Mouse (Mus musculus): Measurements from ENCODE around the gene Col9a1. TPM values are rescaled to one million over a fixed set of nuclear protein-coding genes. Genes with fewer than 3 reads are reported as not detected.

The Col9a1 gene
- polyA plus RNA-seq, 1 experiment from 2014 or later: 1.8 TPM

- no peak for ATAC-seq
- 56% methylated on average over 12 of the region's 12 CpGs for WGBS
- Histone ChIP-seq H3K9ac (ENCODE audit: low read depth, low read length) (no peak overlapping the region), H3K27ac (ENCODE audit: low read depth, low read length) (no peak overlapping the region), H3K4me2 (ENCODE audit: low read length) (no peak overlapping the region), H3K36me3 (ENCODE audit: control insufficient read depth, insufficient read depth, low read length) (no peaks in the 10 kb centered on the region), H3K27me3 (replicated peaks; ENCODE audit: control insufficient read depth, insufficient read depth, low read length) (no peaks in the 10 kb centered on the region), H3K4me3 (ENCODE audit: low read length) (no peak overlapping the region), H3K9me3 (ENCODE audit: control insufficient read depth, low read length) (no peaks in the 10 kb centered on the region), H3K4me1 (ENCODE audit: control insufficient read depth, insufficient read depth, low read depth, low read length) (no peaks in the 10 kb centered on the region)
Measured at GRCm38 (mm10) chr1:24195070-24195840, 17.8 kb downstream of the Col9a1 start.

GRCm38 (mm10) chr1:24195951-24196517 is 18.6 kb downstream of the Col9a1 start:
- H3K36me3 ChIP-seq (ENCODE audit: control insufficient read depth, insufficient read depth, low read length): no peaks in the 10 kb centered on the region
- no peaks in the 10 kb centered on the region for H3K27me3 ChIP-seq (replicated peaks; ENCODE audit: control insufficient read depth, insufficient read depth, low read length)
- no peak overlapping the region for H3K4me2 ChIP-seq (ENCODE audit: low read length)
- no peaks in the 10 kb centered on the region for H3K4me1 ChIP-seq (ENCODE audit: control insufficient read depth, insufficient read depth, low read depth, low read length)
- H3K27ac ChIP-seq (ENCODE audit: low read depth, low read length): no peak overlapping the region
- peak; percentile 52; the same call in 1 of the 2 replicates for ATAC-seq
- H3K9me3 ChIP-seq (ENCODE audit: control insufficient read depth, low read length): no peaks in the 10 kb centered on the region
- H3K9ac ChIP-seq (ENCODE audit: low read depth, low read length): no peak overlapping the region
- WGBS: 56% methylated on average over 3 of the region's 3 CpGs
- H3K4me3 ChIP-seq (ENCODE audit: low read length): no peak overlapping the region

GRCm38 (mm10) chr1:24211621-24212385 is 34.4 kb downstream of the Col9a1 start:
- 0 out of 2 replicates have a peak, but pooled peaks cover 2% of the 10 kb centered on the region for H3K9me3 ChIP-seq (ENCODE audit: control insufficient read depth, low read length)
- no peaks in the 10 kb centered on the region for H3K27me3 ChIP-seq (replicated peaks; ENCODE audit: control insufficient read depth, insufficient read depth, low read length)
- H3K9ac ChIP-seq (ENCODE audit: low read depth, low read length): no peak overlapping the region
- H3K36me3 ChIP-seq (ENCODE audit: control insufficient read depth, insufficient read depth, low read length): no peaks in the 10 kb centered on the region
- H3K4me1 ChIP-seq (ENCODE audit: control insufficient read depth, insufficient read depth, low read depth, low read length): no peaks in the 10 kb centered on the region
- ATAC-seq: no peak
- no peak overlapping the region for H3K4me3 ChIP-seq (ENCODE audit: low read length)
- H3K4me2 ChIP-seq (ENCODE audit: low read length): no peak overlapping the region
- 63% methylated on average over 9 of the region's 9 CpGs for WGBS
- no peak overlapping the region for H3K27ac ChIP-seq (ENCODE audit: low read depth, low read length)

- Histone ChIP-seq H3K27ac (ENCODE audit: low read depth, low read length) (no peak overlapping the region), H3K27me3 (replicated peaks; ENCODE audit: control insufficient read depth, insufficient read depth, low read length) (no peaks in the 10 kb centered on the region), H3K4me1 (ENCODE audit: control insufficient read depth, insufficient read depth, low read depth, low read length) (0 out of 2 replicates have a peak, but pooled peaks cover 3% of the 10 kb centered on the region), H3K9ac (ENCODE audit: low read depth, low read length) (no peak overlapping the region), H3K36me3 (ENCODE audit: control insufficient read depth, insufficient read depth, low read length) (no peaks in the 10 kb centered on the region), H3K4me3 (ENCODE audit: low read length) (no peak overlapping the region), H3K4me2 (ENCODE audit: low read length) (0 out of 2 replicates have a peak overlapping the region, but pooled peaks have one; percentile 2), H3K9me3 (ENCODE audit: control insufficient read depth, low read length) (no peaks in the 10 kb centered on the region)
- peak; percentile 84 for ATAC-seq
- 18% methylated on average over 6 of the region's 6 CpGs for WGBS
Measured at GRCm38 (mm10) chr1:24219041-24219440, 41.6 kb downstream of the Col9a1 start.

- H3K4me2 ChIP-seq (ENCODE audit: low read length): no peak overlapping the region
- H3K9ac ChIP-seq (ENCODE audit: low read depth, low read length): no peak overlapping the region
- H3K27me3 ChIP-seq (replicated peaks; ENCODE audit: control insufficient read depth, insufficient read depth, low read length): no peaks in the 10 kb centered on the region
- no peak overlapping the region for H3K27ac ChIP-seq (ENCODE audit: low read depth, low read length)
- no peaks in the 10 kb centered on the region for H3K9me3 ChIP-seq (ENCODE audit: control insufficient read depth, low read length)
- H3K4me3 ChIP-seq (ENCODE audit: low read length): no peak overlapping the region
- H3K36me3 ChIP-seq (ENCODE audit: control insufficient read depth, insufficient read depth, low read length): no peaks in the 10 kb centered on the region
- 0 out of 2 replicates have a peak, but pooled peaks cover 3% of the 10 kb centered on the region for H3K4me1 ChIP-seq (ENCODE audit: control insufficient read depth, insufficient read depth, low read depth, low read length)
- WGBS: 86% methylated on average over 2 of the region's 2 CpGs
- no peak for ATAC-seq
Measured at GRCm38 (mm10) chr1:24222231-24222630, 44.8 kb downstream of the Col9a1 start.

- WGBS: 72% methylated on average over 8 of the region's 8 CpGs
- Histone ChIP-seq H3K9ac (ENCODE audit: low read depth, low read length) (no peak overlapping the region), H3K4me3 (ENCODE audit: low read length) (no peak overlapping the region), H3K9me3 (ENCODE audit: control insufficient read depth, low read length) (no peaks in the 10 kb centered on the region), H3K36me3 (ENCODE audit: control insufficient read depth, insufficient read depth, low read length) (no peaks in the 10 kb centered on the region), H3K4me2 (ENCODE audit: low read length) (no peak overlapping the region), H3K27ac (ENCODE audit: low read depth, low read length) (no peak overlapping the region), H3K27me3 (replicated peaks; ENCODE audit: control insufficient read depth, insufficient read depth, low read length) (no peaks in the 10 kb centered on the region), H3K4me1 (ENCODE audit: control insufficient read depth, insufficient read depth, low read depth, low read length) (0 out of 2 replicates have a peak, but pooled peaks cover 3% of the 10 kb centered on the region)
- ATAC-seq: no peak
Measured at GRCm38 (mm10) chr1:24222981-24223612, 45.7 kb downstream of the Col9a1 start.

GRCm38 (mm10) chr1:24225825-24226526 is 48.6 kb downstream of the Col9a1 start:
- H3K4me3 ChIP-seq (ENCODE audit: low read length): no peak overlapping the region
- no peaks in the 10 kb centered on the region for H3K9me3 ChIP-seq (ENCODE audit: control insufficient read depth, low read length)
- ATAC-seq: peak; percentile 90
- H3K4me1 ChIP-seq (ENCODE audit: control insufficient read depth, insufficient read depth, low read depth, low read length): no peaks in the 10 kb centered on the region
- no peaks in the 10 kb centered on the region for H3K27me3 ChIP-seq (replicated peaks; ENCODE audit: control insufficient read depth, insufficient read depth, low read length)
- H3K9ac ChIP-seq (ENCODE audit: low read depth, low read length): no peak overlapping the region
- no peak overlapping the region for H3K27ac ChIP-seq (ENCODE audit: low read depth, low read length)
- H3K4me2 ChIP-seq (ENCODE audit: low read length): no peak overlapping the region
- 75% methylated on average over 4 of the region's 4 CpGs for WGBS
- no peaks in the 10 kb centered on the region for H3K36me3 ChIP-seq (ENCODE audit: control insufficient read depth, insufficient read depth, low read length)

GRCm38 (mm10) chr1:24226941-24227711 is 49.7 kb downstream of the Col9a1 start:
- Histone ChIP-seq H3K4me2 (ENCODE audit: low read length) (no peak overlapping the region), H3K9me3 (ENCODE audit: control insufficient read depth, low read length) (no peaks in the 10 kb centered on the region), H3K9ac (ENCODE audit: low read depth, low read length) (no peak overlapping the region), H3K27ac (ENCODE audit: low read depth, low read length) (no peak overlapping the region), H3K4me1 (ENCODE audit: control insufficient read depth, insufficient read depth, low read depth, low read length) (0 out of 2 replicates have a peak, but pooled peaks cover 2% of the 10 kb centered on the region), H3K27me3 (replicated peaks; ENCODE audit: control insufficient read depth, insufficient read depth, low read length) (no peaks in the 10 kb centered on the region), H3K36me3 (ENCODE audit: control insufficient read depth, insufficient read depth, low read length) (no peaks in the 10 kb centered on the region), H3K4me3 (ENCODE audit: low read length) (no peak overlapping the region)
- no peak for ATAC-seq
- 77% methylated on average over 6 of the region's 6 CpGs for WGBS

Data from hindbrain, embryonic 16.5 days (tissue).